ENCODE assay signal across 19 mouse cellular contexts in genomic region chr2:28954595-28954994, GRCm38 (mm10). TPM values are rescaled to one million over a fixed set of nuclear protein-coding genes. Genes with fewer than 3 reads are reported as not detected.
"Had no signal": no experiment of that assay in that cellular context is flagged by ENCODE, and none has a peak within 500 bp of the region (broad histone marks: within the 10 kb centered on the region; RNA-seq: fewer than 3 reads in every experiment).

No protein-coding gene starts in this region.

- ATAC-seq: intestine, embryonic 16.5 days had no signal

- DNase-seq: kidney, adult 2 months; kidney, postnatal 14 days; lung, adult 2 months; lung, postnatal 10 days; lung, postnatal 4 days; right cerebral cortex, adult 18-20 months; right cerebral cortex, postnatal 25 days; thymus, postnatal 36 days had no signal

RNA-seq across cellular contexts. Expression of gene Barhl1, which starts 38.1 kb away (rescaled TPM):
- total RNA-seq: layer of hippocampus, adult 8-10 months; left cerebral cortex, adult 18-20 months; left cerebral cortex, postnatal 25 days; liver, adult 2 months; megakaryocyte, adult 5-6 weeks had no signal
- polyA plus RNA-seq: intestine, embryonic 16.5 days; kidney, embryonic 15.5 days; liver, embryonic 14.5 days; small intestine, adult 2 months; stomach, embryonic 16.5 days; thymus, postnatal 0 days had no signal
